Mouse (Mus musculus): ENCODE measurements around the gene Pou5f2. TPM values are rescaled to one million over a fixed set of nuclear protein-coding genes. Genes with fewer than 3 reads are reported as not detected.

Pou5f2 gene
- total RNA-seq, 1 experiment: 0.85 TPM

DNA sequence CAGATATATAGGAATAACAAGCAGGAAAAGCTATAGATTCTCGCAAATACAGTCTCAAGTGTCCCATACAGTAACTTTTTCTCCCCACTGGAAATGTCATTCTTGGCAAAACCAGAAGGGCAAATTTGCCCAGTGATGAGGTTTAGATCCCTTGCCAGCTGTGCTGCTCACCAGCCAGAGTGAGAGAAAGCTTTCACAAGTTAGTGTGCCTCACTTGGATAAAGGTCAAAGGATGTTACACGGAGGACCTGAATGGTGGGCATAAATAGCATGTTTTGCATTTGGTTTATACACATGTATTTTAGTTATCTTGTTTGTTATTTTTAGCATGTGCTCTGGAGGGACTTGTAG is 41.9 kb upstream of the Pou5f2 start:
- Histone ChIP-seq H3K9me3 (ENCODE audit: control insufficient read depth, insufficient read depth, low read depth, low read length) (no peaks in the 10 kb centered on the region), H3K4me1 (ENCODE audit: control insufficient read depth in 2 of 2, insufficient read depth in 2 of 2, low read length in 2 of 2, poor library complexity in 1 of 2) (no peaks in the 10 kb centered on the region), H3K27ac (ENCODE audit: insufficient read depth, low read depth, low read length, poor library complexity, severe bottlenecking) (no peak overlapping the region), H3K4me3 (ENCODE audit: insufficient read depth in 1 of 2, low read depth in 1 of 2, low read length in 2 of 2, poor library complexity in 1 of 2, severe bottlenecking in 1 of 2) (no peak overlapping the region), H3K9ac (ENCODE audit: insufficient read depth, low read depth, low read length, poor library complexity, severe bottlenecking) (no peak overlapping the region), H3K36me3 (ENCODE audit: control insufficient read depth, insufficient read depth, low read length, poor library complexity, severe bottlenecking) (no peaks in the 10 kb centered on the region)
- in situ Hi-C loops (cut with MboI; ENCODE audit: low sequenced_read_pairs in 2 of 2, unreplicated experiment in 2 of 2): loop anchor here in 1 of 2 experiments (10.0 kb wide), 1 partner anchor 202 kb away; no protein-coding TSS in a partner anchor
- DNase-seq (ENCODE audit: low read depth, low spot score): no peak
- TF ChIP-seq ZNF384 (IDR thresholded peaks at IDR 0.05; ENCODE audit: low read depth, low read length): no peak
- no peak for TF ChIP-seq ZC3H11A (IDR thresholded peaks at IDR 0.05; ENCODE audit: borderline replicate concordance, low read depth, low read length)
- TF ChIP-seq MAFK (IDR thresholded peaks at IDR 0.05; ENCODE audit: insufficient read depth, low read depth, low read length): no peak
- TF ChIP-seq CHD2 (IDR thresholded peaks at IDR 0.05; ENCODE audit: low read depth, low read length): no peak
- no peak for TF ChIP-seq HCFC1 (IDR thresholded peaks at IDR 0.05; ENCODE audit: borderline replicate concordance, insufficient read depth, low read length)

- Histone ChIP-seq H3K4me1 (ENCODE audit: control insufficient read depth in 2 of 2, insufficient read depth in 2 of 2, low read length in 2 of 2, poor library complexity in 1 of 2) (no peaks in the 10 kb centered on the region), H3K9me3 (ENCODE audit: control insufficient read depth, insufficient read depth, low read depth, low read length) (no peaks in the 10 kb centered on the region), H3K36me3 (ENCODE audit: control insufficient read depth, insufficient read depth, low read length, poor library complexity, severe bottlenecking) (no peaks in the 10 kb centered on the region), H3K27ac (ENCODE audit: insufficient read depth, low read depth, low read length, poor library complexity, severe bottlenecking) (no peak overlapping the region), H3K9ac (ENCODE audit: insufficient read depth, low read depth, low read length, poor library complexity, severe bottlenecking) (no peak overlapping the region), H3K4me3 (ENCODE audit: insufficient read depth in 1 of 2, low read depth in 1 of 2, low read length in 2 of 2, poor library complexity in 1 of 2, severe bottlenecking in 1 of 2) (no peak overlapping the region)
- DNase-seq (ENCODE audit: low read depth, low spot score): no peak
- TF ChIP-seq CHD2 (IDR thresholded peaks at IDR 0.05; ENCODE audit: low read depth, low read length) (no peak), ZNF384 (IDR thresholded peaks at IDR 0.05; ENCODE audit: low read depth, low read length) (no peak), MAFK (IDR thresholded peaks at IDR 0.05; ENCODE audit: insufficient read depth, low read depth, low read length) (no peak), ZC3H11A (IDR thresholded peaks at IDR 0.05; ENCODE audit: borderline replicate concordance, low read depth, low read length) (no peak), HCFC1 (IDR thresholded peaks at IDR 0.05; ENCODE audit: borderline replicate concordance, insufficient read depth, low read length) (no peak)
- in situ Hi-C loops (cut with MboI; ENCODE audit: low sequenced_read_pairs in 2 of 2, unreplicated experiment in 2 of 2): no loop called here
Measured at GRCm38 (mm10) chr13:77991189-77991886, 33.4 kb upstream of the Pou5f2 start.

- Histone ChIP-seq H3K9me3 (ENCODE audit: control insufficient read depth, insufficient read depth, low read depth, low read length) (no peaks in the 10 kb centered on the region), H3K9ac (ENCODE audit: insufficient read depth, low read depth, low read length, poor library complexity, severe bottlenecking) (no peak overlapping the region), H3K36me3 (ENCODE audit: control insufficient read depth, insufficient read depth, low read length, poor library complexity, severe bottlenecking) (no peaks in the 10 kb centered on the region), H3K27ac (ENCODE audit: insufficient read depth, low read depth, low read length, poor library complexity, severe bottlenecking) (no peak overlapping the region), H3K4me1 (ENCODE audit: control insufficient read depth in 2 of 2, insufficient read depth in 2 of 2, low read length in 2 of 2, poor library complexity in 1 of 2) (no peaks in the 10 kb centered on the region), H3K4me3 (ENCODE audit: insufficient read depth in 1 of 2, low read depth in 1 of 2, low read length in 2 of 2, poor library complexity in 1 of 2, severe bottlenecking in 1 of 2) (no peak overlapping the region)
- no peak for TF ChIP-seq ZC3H11A (IDR thresholded peaks at IDR 0.05; ENCODE audit: borderline replicate concordance, low read depth, low read length)
- no peak for TF ChIP-seq HCFC1 (IDR thresholded peaks at IDR 0.05; ENCODE audit: borderline replicate concordance, insufficient read depth, low read length)
- no peak for TF ChIP-seq CHD2 (IDR thresholded peaks at IDR 0.05; ENCODE audit: low read depth, low read length)
- TF ChIP-seq ZNF384 (IDR thresholded peaks at IDR 0.05; ENCODE audit: low read depth, low read length): no peak
- DNase-seq (ENCODE audit: low read depth, low spot score): no peak
- in situ Hi-C loops (cut with MboI; ENCODE audit: low sequenced_read_pairs in 2 of 2, unreplicated experiment in 2 of 2): no loop called here
Measured at GRCm38 (mm10) chr13:78004649-78005048, 20.1 kb upstream of the Pou5f2 start.

GRCm38 (mm10) chr13:78005344-78005743 is 19.4 kb upstream of the Pou5f2 start:
- Histone ChIP-seq H3K4me1 (ENCODE audit: control insufficient read depth in 2 of 2, insufficient read depth in 2 of 2, low read length in 2 of 2, poor library complexity in 1 of 2) (no peaks in the 10 kb centered on the region), H3K4me3 (ENCODE audit: insufficient read depth in 1 of 2, low read depth in 1 of 2, low read length in 2 of 2, poor library complexity in 1 of 2, severe bottlenecking in 1 of 2) (no peak overlapping the region), H3K36me3 (ENCODE audit: control insufficient read depth, insufficient read depth, low read length, poor library complexity, severe bottlenecking) (no peaks in the 10 kb centered on the region), H3K9ac (ENCODE audit: insufficient read depth, low read depth, low read length, poor library complexity, severe bottlenecking) (no peak overlapping the region), H3K27ac (ENCODE audit: insufficient read depth, low read depth, low read length, poor library complexity, severe bottlenecking) (no peak overlapping the region), H3K9me3 (ENCODE audit: control insufficient read depth, insufficient read depth, low read depth, low read length) (no peaks in the 10 kb centered on the region)
- in situ Hi-C loops (cut with MboI; ENCODE audit: low sequenced_read_pairs in 2 of 2, unreplicated experiment in 2 of 2): no loop called here
- no peak for DNase-seq (ENCODE audit: low read depth, low spot score)
- TF ChIP-seq ZC3H11A (IDR thresholded peaks at IDR 0.05; ENCODE audit: borderline replicate concordance, low read depth, low read length) (no peak), CHD2 (IDR thresholded peaks at IDR 0.05; ENCODE audit: low read depth, low read length) (no peak), MAFK (IDR thresholded peaks at IDR 0.05; ENCODE audit: insufficient read depth, low read depth, low read length) (no peak), ZNF384 (IDR thresholded peaks at IDR 0.05; ENCODE audit: low read depth, low read length) (no peak), HCFC1 (IDR thresholded peaks at IDR 0.05; ENCODE audit: borderline replicate concordance, insufficient read depth, low read length) (no peak)

All from ES-E14 (cell line).